Mouse (Mus musculus) forebrain, embryonic 11.5 days (tissue): ENCODE data around the gene Gfod1. TPM values are rescaled to one million over a fixed set of nuclear protein-coding genes. Genes with fewer than 3 reads are reported as not detected.
A peak's percentile ranks its signal among the peaks of the same experiment; 100 is the strongest.

ENCODE experiments used
- ATAC-seq: fragments of 200-750 bp; cut with Nextera tagmentation; replicated peaks from 2 replicates; pipeline ENCODE4 v1.8.0; 2017; ENCODE audit warnings: moderate TSS enrichment; ENCODE audit not compliant: low FRiP score
- DNase-seq: peaks from one replicate; pipeline ENCODE4 v3.0.0-alpha.2; 2017; ENCODE audit warnings: low spot score
- H3K27ac ChIP-seq: fragments of 300-500 bp; sonication (generic); 2 replicates; pipeline ENCODE4 v1.5.1; 2014; ENCODE audit warnings: low read depth, low read length
- H3K27me3 ChIP-seq: fragments of 300-500 bp; sonication (generic); 2 replicates; pipeline ENCODE4 v1.6.1; 2014; ENCODE audit warnings: mild to moderate bottlenecking, low read length, mixed read lengths; ENCODE audit not compliant: control insufficient read depth, insufficient read depth
- H3K36me3 ChIP-seq: fragments of 300-500 bp; sonication (generic); 2 replicates; pipeline ENCODE4 v1.6.1; 2014; ENCODE audit warnings: mild to moderate bottlenecking, low read length, moderate library complexity, mixed read lengths; ENCODE audit not compliant: control insufficient read depth, insufficient read depth
- H3K4me1 ChIP-seq: fragments of 300-500 bp; sonication (generic); replicated peaks from 2 replicates; pipeline ENCODE4 v1.6.1; 2014; ENCODE audit warnings: low read length, mixed read lengths; ENCODE audit not compliant: control insufficient read depth, insufficient read depth
- H3K4me2 ChIP-seq: fragments of 300-500 bp; sonication (generic); 2 replicates; pipeline ENCODE4 v1.6.1; 2014; ENCODE audit warnings: low read depth, mild to moderate bottlenecking, low read length, moderate library complexity, mixed read lengths; ENCODE audit not compliant: severe bottlenecking
- H3K4me3 ChIP-seq: fragments of 300-500 bp; sonication (generic); 2 replicates; pipeline ENCODE4 v1.5.1; 2014; ENCODE audit warnings: low read depth, low read length
- H3K9ac ChIP-seq: fragments of 300-500 bp; sonication (generic); 2 replicates; pipeline ENCODE4 v1.6.1; 2014; ENCODE audit warnings: low read length
- H3K9me3 ChIP-seq: fragments of 300-500 bp; sonication (generic); 2 replicates; pipeline ENCODE4 v1.6.1; 2016; ENCODE audit warnings: low read length, mixed read lengths; ENCODE audit not compliant: control insufficient read depth
- WGBS: fragments of 180-500 bp; shearing (Covaris S2); extraction: QIAGEN DNeasy Blood & Tissue Kit; methylation state at CpG from one replicate; pipeline ENCODE4 v1.1.7; 2014; 5-methylcytosine and 5-hydroxymethylcytosine counted together
- polyA plus RNA-seq: library from polyadenylated mRNA; unstranded; fragments of >200 nt; fragmentation: Nextera tagmentation; extraction: Ambion mirVana; gene quantifications from 2 replicates; pipeline ENCODE4 v1.2.1, GENCODE M21; 2014

Gene Gfod1
- polyA plus RNA-seq, 1 experiment from 2014 or later, result 0.39 TPM

DNA sequence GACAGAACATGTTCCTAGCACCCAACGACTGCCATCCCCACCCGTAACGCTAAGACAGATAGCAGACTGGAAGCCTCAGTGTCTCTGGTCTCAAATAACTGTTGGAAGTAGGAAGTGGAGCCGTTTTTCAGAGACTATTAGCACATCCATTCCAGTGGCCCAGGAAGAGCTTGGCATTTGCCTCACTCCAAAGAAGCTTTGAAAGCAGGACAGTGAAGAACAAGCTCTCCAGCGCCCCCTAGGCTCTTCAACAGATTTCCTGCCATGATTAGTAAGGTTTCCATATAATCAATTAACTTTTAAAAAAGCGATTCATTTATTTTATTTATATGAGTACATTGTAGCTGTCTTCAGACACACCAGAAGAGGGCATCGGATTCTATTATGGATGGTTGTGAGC is 28.6 kb upstream of the Gfod1 start:
- Histone ChIP-seq H3K9me3 (no peaks in the 10 kb centered on the region), H3K36me3 (no peaks in the 10 kb centered on the region), H3K27me3 (no peaks in the 10 kb centered on the region), H3K4me2 (no peak overlapping the region), H3K4me1 (no peaks in the 10 kb centered on the region), H3K27ac (no peak overlapping the region), H3K4me3 (no peak overlapping the region), H3K9ac (no peak overlapping the region)
- no peak for ATAC-seq
- no peak for DNase-seq
- WGBS, result 43% methylated on average over 7 of the region's 7 CpGs

DNA sequence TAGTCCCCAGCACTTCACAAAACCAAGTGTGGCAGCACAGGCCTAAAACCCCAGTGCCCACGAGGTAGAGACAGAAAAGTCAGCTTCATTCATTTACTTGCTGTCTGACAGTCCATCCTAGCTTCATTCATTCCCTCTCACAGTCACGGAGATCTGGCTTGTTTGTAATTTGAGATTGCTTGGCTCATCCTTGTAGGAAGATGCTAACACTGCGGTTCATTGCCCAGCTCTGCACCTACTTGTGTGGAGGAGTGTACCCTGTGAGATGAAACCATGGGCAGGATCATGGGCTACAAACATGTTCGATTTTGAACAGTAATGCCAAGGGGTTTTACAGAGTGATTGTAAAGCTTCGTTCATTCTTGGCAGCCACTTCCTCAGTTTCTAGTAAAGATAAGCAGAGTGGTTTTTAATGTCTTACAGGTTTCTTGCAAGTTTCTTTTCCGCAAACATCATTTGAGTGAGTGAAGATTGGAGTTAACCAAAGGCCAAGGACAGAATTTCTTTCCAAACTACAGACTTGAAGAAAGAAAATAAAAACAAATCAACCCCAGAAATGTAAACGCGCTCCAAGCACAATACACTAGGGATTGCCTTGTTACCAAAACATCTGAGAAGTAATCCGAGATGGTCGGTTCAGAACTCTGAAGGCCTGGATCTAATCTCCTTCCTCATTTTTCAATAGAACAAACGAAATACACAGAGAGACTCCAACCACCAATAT is 27.9 kb upstream of the Gfod1 start:
- Histone ChIP-seq H3K4me1 (no peaks in the 10 kb centered on the region), H3K27me3 (no peaks in the 10 kb centered on the region), H3K27ac (no peak overlapping the region), H3K9me3 (no peaks in the 10 kb centered on the region), H3K9ac (no peak overlapping the region), H3K4me3 (no peak overlapping the region), H3K4me2 (no peak overlapping the region), H3K36me3 (no peaks in the 10 kb centered on the region)
- WGBS, result 73% methylated on average over 11 of the region's 11 CpGs
- ATAC-seq (no peak), DNase-seq (no peak)

DNA sequence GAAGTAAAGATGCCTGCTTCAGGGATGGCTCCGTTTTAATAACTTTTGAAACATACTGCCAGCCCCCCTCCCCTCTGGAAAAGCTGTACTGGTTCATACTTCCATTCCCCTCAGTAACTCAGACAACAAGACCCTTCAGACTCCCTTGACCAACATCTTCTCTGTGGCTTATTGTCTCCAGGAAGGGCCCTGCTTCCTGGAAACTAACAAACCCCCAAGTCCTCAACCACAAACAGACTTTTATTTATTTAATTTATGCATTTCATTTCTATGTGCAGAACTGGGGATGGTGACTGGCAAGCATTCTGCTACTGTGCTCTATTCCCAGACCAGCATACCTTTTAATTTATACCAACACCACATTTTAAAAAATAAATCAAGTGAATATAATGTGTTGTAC is 21.5 kb upstream of the Gfod1 start:
- Histone ChIP-seq H3K4me3 (no peak overlapping the region), H3K4me1 (no peaks in the 10 kb centered on the region), H3K4me2 (no peak overlapping the region), H3K36me3 (no peaks in the 10 kb centered on the region), H3K9ac (no peak overlapping the region), H3K27ac (no peak overlapping the region), H3K27me3 (no peaks in the 10 kb centered on the region), H3K9me3 (no peaks in the 10 kb centered on the region)
- 62% methylated on average over 1 of the region's 1 CpGs for WGBS
- ATAC-seq (no peak), DNase-seq (no peak)

DNA sequence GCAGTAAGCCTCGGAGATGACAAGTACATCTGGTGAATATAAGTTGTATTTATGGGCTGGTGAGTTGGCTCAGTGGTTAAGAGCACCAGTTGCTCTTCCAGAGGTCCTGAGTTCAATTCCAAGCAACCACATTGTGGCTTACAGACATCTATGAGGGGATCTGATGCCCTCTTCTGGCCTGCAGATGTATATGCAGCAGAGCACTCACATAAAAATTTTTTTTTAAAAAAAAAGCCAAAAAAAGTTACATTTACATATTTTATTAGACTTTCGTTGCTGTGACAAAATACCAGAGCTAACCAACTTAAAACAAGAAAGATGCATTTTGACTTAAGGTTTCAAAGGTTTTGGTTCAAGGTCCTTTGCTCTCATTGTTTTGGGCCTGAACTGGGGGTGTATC is 17.5 kb upstream of the Gfod1 start:
- H3K9me3 ChIP-seq, result no peaks in the 10 kb centered on the region
- WGBS, result 77% methylated on average over 2 of the region's 2 CpGs
- H3K4me3 ChIP-seq, result no peak overlapping the region

DNA sequence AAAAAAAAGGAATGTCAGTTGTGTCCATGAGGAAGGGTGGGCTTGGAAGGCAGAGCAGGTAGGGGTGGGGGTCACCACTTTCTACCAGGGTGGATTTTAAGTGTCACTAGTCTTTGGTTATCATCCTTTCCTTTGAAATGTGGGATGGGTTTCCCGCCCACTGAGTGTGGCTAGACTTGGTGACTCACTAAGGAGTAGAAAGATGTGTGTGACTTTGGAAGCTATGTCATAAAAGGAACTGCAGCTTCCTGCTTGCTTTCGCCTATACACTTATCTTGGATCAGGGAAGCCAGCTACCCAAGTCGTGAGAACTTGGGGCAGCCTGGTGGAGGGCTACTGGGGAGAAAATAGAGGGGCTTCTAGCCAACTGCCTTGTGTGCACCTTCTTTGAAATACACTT is 15.4 kb upstream of the Gfod1 start:
- Histone ChIP-seq H3K4me1 (no peaks in the 10 kb centered on the region), H3K9me3 (no peaks in the 10 kb centered on the region), H3K4me2 (no peak overlapping the region), H3K9ac (no peak overlapping the region), H3K36me3 (no peaks in the 10 kb centered on the region), H3K27me3 (no peaks in the 10 kb centered on the region), H3K27ac (no peak overlapping the region), H3K4me3 (no peak overlapping the region)
- ATAC-seq (no peak), DNase-seq (no peak)
- 85% methylated on average over 3 of the region's 3 CpGs for WGBS

More for the DNA sequence above, 17.5 kb upstream of the Gfod1 start:
- no peak for DNase-seq
- H3K27me3 ChIP-seq, result no peaks in the 10 kb centered on the region
- H3K36me3 ChIP-seq, result no peaks in the 10 kb centered on the region
- no peak for ATAC-seq
- H3K4me2 ChIP-seq, result no peak overlapping the region
- H3K27ac ChIP-seq, result no peak overlapping the region
- H3K4me1 ChIP-seq, result no peaks in the 10 kb centered on the region
- H3K9ac ChIP-seq, result no peak overlapping the region

DNA sequence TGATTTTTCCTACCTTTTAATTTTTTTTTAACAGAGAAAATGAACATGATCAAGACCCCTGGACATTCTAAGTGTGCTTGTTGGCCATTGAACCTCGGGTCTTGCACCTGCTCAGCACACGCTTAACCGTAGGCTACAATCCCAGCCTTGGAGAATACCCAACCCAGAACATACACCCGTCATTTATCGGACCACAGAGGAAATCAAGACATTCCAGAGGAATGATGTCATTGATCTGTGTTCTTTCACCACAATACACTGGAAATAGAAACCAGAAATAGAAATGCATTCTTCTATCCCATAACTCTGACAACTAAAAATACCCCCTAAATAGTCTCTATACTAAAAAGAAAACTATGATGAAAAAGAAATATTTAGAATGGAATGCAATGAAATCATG is 13.4 kb upstream of the Gfod1 start:
- ATAC-seq (no peak), DNase-seq (no peak)
- Histone ChIP-seq H3K4me3 (no peak overlapping the region), H3K4me1 (no peaks in the 10 kb centered on the region), H3K27me3 (no peaks in the 10 kb centered on the region), H3K9ac (no peak overlapping the region), H3K4me2 (no peak overlapping the region), H3K27ac (no peak overlapping the region), H3K9me3 (no peaks in the 10 kb centered on the region), H3K36me3 (no peaks in the 10 kb centered on the region)
- 79% methylated on average over 5 of the region's 5 CpGs for WGBS

DNA sequence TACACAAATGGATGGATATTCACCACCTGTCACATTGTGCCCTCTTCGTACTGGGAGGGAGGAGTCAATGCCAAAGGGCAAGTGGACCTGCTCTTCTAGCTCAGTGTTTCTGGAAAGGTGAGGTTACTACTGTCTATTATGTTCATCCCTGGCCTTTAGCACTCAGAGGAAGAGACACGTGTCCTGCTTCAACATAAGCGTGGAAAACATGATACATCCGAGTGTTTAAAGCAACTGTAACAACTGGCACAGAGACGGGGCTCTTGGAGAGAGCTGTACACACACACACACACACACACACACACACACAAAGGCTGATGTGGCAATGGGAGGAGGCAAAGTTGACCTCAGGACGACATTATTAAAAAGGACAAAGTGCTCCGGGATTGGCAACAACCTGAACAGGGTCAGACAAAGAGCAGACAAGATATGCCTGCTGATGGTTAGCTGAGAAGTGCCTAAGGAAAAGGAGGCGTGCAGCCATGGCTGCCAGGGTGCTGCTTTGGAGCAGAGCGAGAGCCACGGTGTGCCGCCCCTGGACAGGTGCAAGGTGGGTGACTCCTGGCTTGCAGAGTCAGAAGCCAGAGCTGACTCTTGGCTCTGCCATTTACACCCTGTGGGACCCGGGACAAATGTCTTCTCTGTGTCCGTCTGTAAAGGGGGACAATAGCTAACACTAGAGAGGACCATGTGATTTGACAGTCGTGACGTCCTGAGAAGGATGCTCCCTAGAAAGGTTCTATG is 1.4 kb upstream of the Gfod1 start:
- ATAC-seq (no peak), DNase-seq (no peak)
- no peaks in the 10 kb centered on the region; the same call in 1 of the 2 replicates for H3K9me3 ChIP-seq
- no peak overlapping the region for H3K4me3 ChIP-seq
- H3K27me3 ChIP-seq, result peaks cover 26% of the 10 kb centered on the region
- H3K4me1 ChIP-seq, result peaks cover 14% of the 10 kb centered on the region
- H3K4me2 ChIP-seq, result no peak overlapping the region
- 78% methylated on average over 15 of the region's 15 CpGs for WGBS
- no peak overlapping the region for H3K27ac ChIP-seq
- no peak overlapping the region for H3K9ac ChIP-seq
- H3K36me3 ChIP-seq, result no peaks in the 10 kb centered on the region

DNA sequence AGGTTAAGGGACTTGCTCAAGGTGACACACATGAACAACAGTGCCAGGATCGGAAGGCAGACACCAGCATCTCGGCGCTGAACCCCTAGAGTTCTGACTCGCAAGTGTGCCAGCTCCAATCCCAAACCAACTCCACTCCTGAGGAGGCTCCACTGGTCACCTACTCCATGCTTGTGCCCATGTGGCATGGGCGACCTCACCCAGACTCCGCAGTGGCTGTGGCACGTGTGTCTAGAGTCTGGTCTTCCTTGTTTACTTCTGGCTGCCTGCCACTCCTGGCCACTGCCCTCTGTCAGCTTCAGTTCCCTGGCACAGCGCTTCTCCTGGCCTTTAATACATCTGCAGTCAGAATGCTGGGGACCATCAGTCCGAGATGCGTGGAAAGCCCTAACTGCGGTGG is 728 bp upstream of the Gfod1 start:
- ATAC-seq (0 out of 2 replicates have a peak, but pooled peaks have one; percentile 11), DNase-seq (peak; percentile 60)
- H3K4me2 ChIP-seq, result peak overlapping the region; percentile 98
- H3K4me3 ChIP-seq, result peak overlapping the region; percentile 67
- peaks cover 30% of the 10 kb centered on the region for H3K27me3 ChIP-seq
- no peaks in the 10 kb centered on the region for H3K36me3 ChIP-seq
- H3K9ac ChIP-seq, result peak overlapping the region; percentile 44; the same call in 1 of the 2 replicates
- 24% methylated on average over 11 of the region's 11 CpGs for WGBS
- H3K9me3 ChIP-seq, result no peaks in the 10 kb centered on the region; the same call in 1 of the 2 replicates
- H3K27ac ChIP-seq, result no peak overlapping the region
- peaks cover 14% of the 10 kb centered on the region for H3K4me1 ChIP-seq
